Mouse (Mus musculus): ENCODE measurements around the gene Slco3a1.

- TF ChIP-seq CTCF (IDR thresholded peaks at IDR 0.05; ENCODE audit: borderline replicate concordance, insufficient read depth, low read depth, low read length) (no peak), POLR2A (IDR thresholded peaks at IDR 0.05; ENCODE audit: borderline replicate concordance, insufficient read depth, low read length) (no peak)
Observed at GRCm38 (mm10) chr7:74437534-74437933, 117.0 kb downstream of the Slco3a1 start.

Measured in cerebellum, adult 2 months (tissue).